Mouse (Mus musculus): ENCODE measurements around the gene Crebl2.

DNA sequence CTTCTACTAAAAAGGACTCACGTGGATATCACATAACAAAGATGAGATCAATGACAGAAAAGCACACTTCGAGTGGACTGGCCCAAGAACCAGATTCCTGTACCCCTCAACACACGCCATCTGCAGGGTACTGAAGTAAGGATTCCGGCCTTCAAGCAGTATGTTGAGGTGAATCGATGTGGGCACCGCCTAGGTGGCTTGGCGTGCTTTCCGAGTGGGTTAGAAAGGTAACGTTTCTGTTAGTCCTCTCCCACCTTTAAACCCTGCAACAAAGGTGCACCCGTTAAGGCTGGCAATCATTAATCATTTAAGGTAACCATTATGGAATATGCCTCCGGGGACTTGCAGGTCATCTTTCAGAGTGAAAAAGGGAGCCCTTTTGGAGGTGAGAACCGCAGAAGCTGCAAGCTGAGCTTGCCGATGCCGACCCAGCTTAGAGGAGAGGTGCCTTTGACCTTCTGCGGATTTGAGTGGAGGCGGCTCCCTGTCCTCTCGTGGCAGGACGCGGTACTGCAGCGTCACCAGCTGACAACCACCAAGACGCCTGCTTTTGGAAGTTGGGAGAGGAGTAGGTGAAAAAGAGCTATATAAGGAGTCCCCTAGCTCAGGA lies 35.9 kb upstream of the Crebl2 start:
- no peak for TF ChIP-seq JUND (conservative IDR thresholded peaks at IDR 0.05; ENCODE audit: low read depth, low read length)
- peak; percentile 88 for TF ChIP-seq SMC3 (IDR thresholded peaks at IDR 0.05; ENCODE audit: low read depth, low read length)
- no peak for TF ChIP-seq UBTF (IDR thresholded peaks at IDR 0.05; ENCODE audit: low read depth, low read length)
- no peak for TF ChIP-seq NRF1 (IDR thresholded peaks at IDR 0.05; ENCODE audit: low read depth, low read length)
- TF ChIP-seq MAX (IDR thresholded peaks at IDR 0.05; ENCODE audit: low read length), result no peak
- TF ChIP-seq EP300 (IDR thresholded peaks at IDR 0.05; ENCODE audit: low read length), result no peak

Data from CH12.LX (cell line).